Mouse (Mus musculus): Measurements from ENCODE around the gene Sirt5.

DNA sequence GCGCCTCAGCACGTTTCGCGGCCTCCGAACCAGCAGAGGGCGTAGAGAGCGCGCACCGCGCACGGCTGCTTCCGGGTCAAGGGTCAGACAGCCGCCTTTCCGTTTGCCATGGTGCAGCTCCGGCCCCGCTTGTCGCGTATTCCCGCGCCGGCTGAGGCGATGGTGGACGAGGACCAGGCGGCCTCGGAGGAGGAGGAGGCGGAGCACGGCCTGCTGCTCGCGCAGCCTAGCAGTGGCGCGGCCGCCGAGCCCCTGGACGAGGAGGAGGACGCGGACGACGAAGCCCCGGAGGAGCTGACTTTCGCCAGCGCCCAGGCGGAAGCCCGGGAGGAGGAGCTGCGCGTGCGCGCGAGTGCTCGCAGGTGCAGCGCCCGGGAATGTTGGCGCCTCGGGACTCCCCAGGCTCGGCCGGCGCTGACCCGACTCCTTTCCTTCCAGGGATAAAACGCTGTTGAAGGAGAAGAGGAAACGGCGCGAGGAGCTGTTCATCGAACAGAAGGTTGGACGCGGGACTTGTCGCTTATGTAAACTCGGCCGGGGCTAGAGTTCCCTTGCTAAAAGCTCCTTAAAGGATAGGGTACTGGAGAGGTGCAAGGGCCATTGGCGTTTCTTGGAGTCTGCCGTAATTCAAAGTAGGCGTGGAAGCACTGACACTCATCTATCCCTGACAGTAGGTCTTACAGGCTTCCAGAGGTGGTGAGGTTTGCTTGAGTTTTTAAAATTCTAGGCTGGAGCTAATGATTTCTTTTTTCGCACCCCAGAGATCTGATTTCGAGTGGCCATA, 33.2 kb downstream of the Sirt5 start, which contains the start of gene Nol7:
- peak; percentile 71 for TF ChIP-seq CTCF (IDR thresholded peaks at IDR 0.05)
- peak; percentile 81 for TF ChIP-seq POLR2A (IDR thresholded peaks at IDR 0.05; ENCODE audit: insufficient read depth, low read depth, low read length)
- peak; percentile 71; the same call in 1 of the 2 replicates for TF ChIP-seq EP300 (IDR thresholded peaks at IDR 0.05; ENCODE audit: insufficient read depth, low read depth, low read length)

Data from heart, adult 2 months (tissue).